Mouse (Mus musculus): Measurements from ENCODE around the gene Col25a1.
A peak's percentile ranks its signal among the peaks of the same experiment; 100 is the strongest.

The Col25a1 gene

DNA sequence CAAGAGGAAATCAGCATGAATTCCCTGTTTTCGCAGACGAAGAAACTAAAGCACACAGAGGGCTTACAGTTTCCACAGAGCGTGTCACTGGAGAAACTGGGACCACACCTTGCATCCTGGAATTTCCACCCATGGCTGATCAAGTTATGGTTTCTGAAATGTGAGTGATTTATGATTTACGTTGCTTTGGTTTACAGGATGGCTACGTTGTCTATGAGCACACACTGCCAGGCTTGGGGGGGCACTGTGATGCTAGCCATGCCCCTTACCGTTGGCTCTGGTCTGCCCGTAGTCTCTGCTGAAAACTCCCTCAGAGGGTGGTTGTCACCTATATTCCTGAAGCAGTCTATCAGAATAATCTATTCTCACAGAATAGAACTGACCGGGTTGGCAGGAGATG is at the start of gene Col25a1:
TSS of gene Col25a1 (plus strand) at position 301 of the 400 bp plus-strand sequence.
- no peak for DNase-seq (ENCODE audit: low spot score in 2 of 2)

- no peak for DNase-seq (ENCODE audit: low spot score in 2 of 2)
Measured at GRCm38 (mm10) chr3:130083312-130083711, 48.0 kb upstream of the Col25a1 start.

DNA sequence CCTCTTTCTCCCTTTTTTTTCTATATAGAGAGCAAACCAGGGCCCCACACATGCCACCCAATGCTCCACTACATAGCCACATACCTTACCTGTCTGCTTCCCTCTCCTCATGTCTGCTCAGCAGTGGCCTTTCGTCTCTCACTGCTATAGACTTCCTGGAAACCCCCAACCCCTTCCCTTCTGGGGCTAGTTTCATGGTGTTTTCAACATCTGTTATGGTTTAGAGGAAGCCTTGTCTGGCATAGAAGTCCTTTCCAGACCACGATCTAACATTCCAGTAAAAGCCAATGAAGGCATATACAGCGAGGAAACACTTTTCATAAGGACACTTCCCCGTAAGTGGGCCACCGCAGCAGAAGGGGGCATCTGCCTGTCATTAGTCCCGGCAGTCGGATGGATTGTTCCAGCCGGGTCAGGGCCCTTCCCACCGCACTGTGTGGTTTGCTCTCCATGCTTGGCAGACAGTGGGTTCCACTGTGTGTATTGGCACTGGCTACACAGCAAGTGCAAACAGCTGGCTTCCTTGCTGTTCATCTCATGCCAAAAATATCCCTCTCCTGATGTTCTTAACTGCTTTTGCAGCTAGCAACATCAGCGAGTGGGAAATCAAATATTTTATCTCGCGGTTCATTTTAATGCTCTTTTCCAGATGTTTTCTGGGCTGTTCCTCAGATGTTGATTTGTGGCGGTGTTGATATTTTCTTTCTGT is 44.8 kb upstream of the Col25a1 start:
- no peak for DNase-seq (ENCODE audit: low spot score in 2 of 2)

DNA sequence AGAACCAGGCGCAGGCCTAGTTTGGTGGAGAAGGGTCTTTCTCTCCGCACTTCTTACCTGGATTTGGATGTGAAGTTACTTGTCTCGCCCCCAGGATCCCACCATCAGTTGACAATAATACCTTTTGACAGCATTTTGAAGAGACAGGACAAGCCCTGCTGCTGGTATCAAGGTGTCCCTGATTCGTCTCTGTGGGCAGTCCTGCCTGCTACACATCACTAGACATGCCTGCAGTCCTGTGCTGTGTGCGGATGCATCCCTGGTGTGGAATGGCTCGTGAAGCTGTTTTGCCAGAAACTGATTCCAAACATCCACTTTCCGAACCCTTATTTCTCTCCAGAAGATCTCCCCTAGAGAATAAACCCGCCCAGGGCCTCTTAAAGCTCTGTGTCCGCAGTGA is 43.8 kb upstream of the Col25a1 start:
- no peak for DNase-seq (ENCODE audit: low spot score in 2 of 2)

- DNase-seq (ENCODE audit: low spot score in 2 of 2), result no peak
Measured at GRCm38 (mm10) chr3:130088654-130089053, 42.6 kb upstream of the Col25a1 start.

DNA sequence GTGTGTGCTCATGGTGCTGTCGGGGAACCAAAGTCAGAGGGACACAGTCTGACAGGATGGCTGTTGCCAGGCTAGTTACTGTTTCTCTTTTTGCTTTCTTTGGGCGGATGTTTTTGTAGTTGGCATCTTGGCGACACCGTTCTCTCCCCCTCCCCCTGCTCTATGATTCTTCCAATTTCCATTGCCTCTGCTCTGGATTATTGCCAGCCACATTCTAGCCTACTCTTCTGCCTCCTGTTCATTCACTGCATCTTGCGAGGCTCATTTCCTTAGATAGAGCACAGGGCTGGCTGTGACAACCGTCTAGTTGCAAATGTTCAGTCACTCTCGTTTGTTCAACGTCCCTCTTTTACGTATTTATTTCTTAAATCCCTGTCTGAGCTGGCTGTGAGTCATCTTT is 40.8 kb upstream of the Col25a1 start:
- no peak for DNase-seq (ENCODE audit: low spot score in 2 of 2)

- no peak for DNase-seq (ENCODE audit: low spot score in 2 of 2)
Measured at GRCm38 (mm10) chr3:130094125-130094704, 37.1 kb upstream of the Col25a1 start.

DNA sequence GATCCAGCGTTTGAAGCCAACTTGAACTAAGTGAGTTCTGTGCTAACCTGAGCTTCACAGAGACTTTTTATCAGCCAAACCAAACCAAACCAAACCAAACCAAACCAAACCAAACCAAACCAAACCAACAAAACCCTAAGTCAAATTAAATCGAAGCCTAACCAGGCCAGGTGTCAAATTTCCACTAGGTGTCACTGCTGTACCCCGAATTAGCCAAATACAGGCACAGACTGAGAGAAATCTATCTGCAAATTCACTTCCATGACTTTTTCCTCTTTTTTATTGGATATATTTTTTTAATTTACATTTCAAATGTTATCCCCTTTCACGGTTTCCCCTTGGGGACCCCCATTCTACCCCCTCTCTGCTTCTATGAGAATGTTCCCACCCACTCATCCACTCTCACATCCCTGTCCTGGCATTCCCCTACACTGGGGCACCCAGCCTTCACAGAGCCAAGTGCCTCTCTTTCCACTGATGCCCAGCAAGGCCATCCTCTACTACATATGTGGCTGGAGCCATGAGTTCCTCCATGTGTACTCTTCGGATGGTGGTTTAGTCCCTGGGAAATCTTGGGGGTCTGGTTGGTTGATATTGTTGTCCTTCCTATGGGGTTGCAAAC is 36.0 kb upstream of the Col25a1 start:
- no peak for DNase-seq (ENCODE audit: low spot score in 2 of 2)

GRCm38 (mm10) chr3:130103486-130103885 is 27.8 kb upstream of the Col25a1 start:
- DNase-seq (ENCODE audit: low spot score in 2 of 2), result peak in 1 of 2 experiments; percentile 15

DNA sequence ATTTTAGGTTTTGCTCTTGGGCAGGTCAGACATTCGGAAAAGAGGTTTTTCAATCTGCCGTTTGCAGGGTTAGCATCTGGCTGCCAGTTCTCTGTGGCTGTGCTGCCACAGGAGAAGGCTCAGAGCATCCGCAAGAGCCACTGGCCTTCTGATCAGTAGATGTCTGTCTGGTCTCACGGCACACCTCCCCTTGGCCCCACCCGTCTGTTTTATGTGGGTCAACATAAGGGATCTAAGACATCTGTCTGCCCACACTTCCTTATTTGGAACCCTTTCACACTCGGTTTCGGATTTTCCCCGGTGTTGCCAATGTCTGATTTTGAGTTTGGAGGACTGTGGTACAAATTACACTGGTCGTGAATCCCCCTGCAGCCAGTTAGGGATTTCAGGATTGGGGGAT is 26.8 kb upstream of the Col25a1 start:
- no peak for DNase-seq (ENCODE audit: low spot score in 2 of 2)

- no peak for DNase-seq (ENCODE audit: low spot score in 2 of 2)
Measured at GRCm38 (mm10) chr3:130116886-130117285, 14.4 kb upstream of the Col25a1 start.

DNA sequence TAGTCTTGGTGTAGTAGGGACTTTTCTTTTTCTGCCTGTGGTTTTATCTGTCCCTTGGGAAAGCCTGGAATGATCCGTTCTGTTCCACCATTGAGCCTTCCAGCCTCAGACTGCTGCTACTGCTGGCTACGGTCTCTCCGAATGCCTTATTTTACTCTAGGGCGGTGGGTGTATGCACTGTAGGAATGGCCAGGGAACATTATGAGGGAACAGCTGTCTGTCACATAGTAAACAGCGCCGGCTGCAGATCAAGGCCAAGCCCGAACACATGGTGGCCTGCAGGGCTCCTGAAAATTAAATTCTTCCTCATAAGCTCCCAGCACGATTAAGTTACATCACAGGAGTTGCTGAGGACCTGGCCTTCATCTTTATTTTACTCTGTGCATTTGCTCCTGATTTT is 3.5 kb upstream of the Col25a1 start:
- no peak for DNase-seq (ENCODE audit: low spot score in 2 of 2)

- peak in 1 of 2 experiments; percentile 14 for DNase-seq (ENCODE audit: low spot score in 2 of 2)
Measured at GRCm38 (mm10) chr3:130128564-130128963, 2.7 kb upstream of the Col25a1 start.

- DNase-seq (ENCODE audit: low spot score in 2 of 2), result no peak
Measured at GRCm38 (mm10) chr3:130129635-130130206, 1.6 kb upstream of the Col25a1 start.

DNA sequence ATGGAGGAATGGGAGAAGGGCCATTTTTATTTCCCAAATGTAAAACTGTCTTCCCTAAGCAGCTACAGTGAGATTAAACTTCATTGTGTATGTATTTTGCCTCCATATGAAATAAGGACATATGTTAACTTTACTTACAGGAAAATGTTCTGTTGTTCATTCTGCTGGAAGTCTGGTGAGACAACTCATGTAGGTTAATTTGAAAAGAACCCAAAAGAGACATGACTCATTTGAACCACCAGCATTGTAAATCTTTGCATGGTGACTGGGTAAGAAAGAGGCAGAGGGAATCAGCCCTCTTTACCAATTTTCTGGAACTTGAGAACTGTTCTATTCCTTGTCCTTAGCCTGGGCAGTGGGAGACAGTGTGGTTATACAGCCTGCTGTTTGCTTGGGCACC is 5.9 kb downstream of the Col25a1 start:
- no peak for DNase-seq (ENCODE audit: low spot score in 2 of 2)

- no peak for DNase-seq (ENCODE audit: low spot score in 2 of 2)
Measured at GRCm38 (mm10) chr3:130137640-130138039, 6.3 kb downstream of the Col25a1 start.

- DNase-seq (ENCODE audit: low spot score in 2 of 2), result no peak
Measured at GRCm38 (mm10) chr3:130145874-130146273, 14.6 kb downstream of the Col25a1 start.

DNA sequence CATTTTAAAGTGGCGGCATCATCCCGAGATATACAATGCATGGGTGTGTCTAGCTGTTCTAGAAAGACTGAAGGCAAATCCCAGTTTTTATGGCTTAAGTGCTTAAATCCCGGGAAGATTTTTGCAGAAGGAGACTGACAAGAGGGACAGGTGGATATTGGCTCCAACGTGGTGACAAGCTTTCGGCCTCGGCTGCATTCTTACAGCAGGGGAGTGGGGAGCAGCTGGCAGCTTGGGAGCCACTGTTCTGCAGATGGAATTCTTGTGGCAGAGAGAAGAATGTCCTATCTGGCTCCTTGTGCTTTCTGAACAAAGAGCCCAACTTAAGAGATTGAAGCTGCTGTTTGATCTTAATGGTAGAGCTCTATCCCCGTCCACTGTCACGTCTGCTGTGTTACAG is 16.5 kb downstream of the Col25a1 start:
- no peak for DNase-seq (ENCODE audit: low spot score in 2 of 2)

- DNase-seq (ENCODE audit: low spot score in 2 of 2), result no peak
Measured at GRCm38 (mm10) chr3:130149180-130149579, 17.9 kb downstream of the Col25a1 start.

GRCm38 (mm10) chr3:130153117-130153516 is 21.8 kb downstream of the Col25a1 start:
- DNase-seq (ENCODE audit: low spot score in 2 of 2), result no peak

DNA sequence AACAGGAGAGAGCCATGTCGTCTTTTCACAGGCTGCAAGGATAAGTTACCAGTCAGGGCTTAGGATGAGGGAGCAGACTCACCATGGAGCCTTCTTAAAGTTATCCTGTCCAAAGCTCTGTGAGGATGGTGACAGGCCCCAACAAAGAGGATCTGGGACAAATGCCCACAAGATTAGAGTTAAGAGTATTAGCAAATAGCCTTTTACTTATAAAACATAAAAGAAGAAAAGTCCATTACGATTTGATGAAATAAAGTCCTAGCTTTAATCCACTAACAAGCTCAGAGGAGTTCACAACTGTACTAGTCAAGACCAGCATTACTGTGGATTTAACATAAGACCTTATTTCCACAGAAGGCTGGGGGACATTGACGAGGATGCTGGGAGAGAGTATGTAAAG is 26.2 kb downstream of the Col25a1 start:
- no peak for DNase-seq (ENCODE audit: low spot score in 2 of 2)

GRCm38 (mm10) chr3:130159906-130160305 is 28.6 kb downstream of the Col25a1 start:
- DNase-seq (ENCODE audit: low spot score in 2 of 2), result no peak

GRCm38 (mm10) chr3:130160902-130161301 is 29.6 kb downstream of the Col25a1 start:
- DNase-seq (ENCODE audit: low spot score in 2 of 2), result no peak
